Mouse (Mus musculus): ENCODE data around the gene Fam192a. TPM values are rescaled to one million over a fixed set of nuclear protein-coding genes. Genes with fewer than 3 reads are reported as not detected.

Gene Fam192a
- polyA plus RNA-seq, 1 experiment from 2014 or later = 89.6 TPM

GRCm38 (mm10) chr8:94567159-94567849, 34.5 kb downstream of the Fam192a start:
- peak; percentile 93 for ATAC-seq (ENCODE audit: low FRiP score)
- Histone ChIP-seq H3K36me3 (no peaks in the 10 kb centered on the region), H3K27ac (peak overlapping the region; percentile 69), H3K4me1 (peaks cover 20% of the 10 kb centered on the region), H3K9ac (no peak overlapping the region), H3K4me3 (no peak overlapping the region), H3K9me3 (replicated peaks) (no peaks in the 10 kb centered on the region), H3K4me2 (replicated peaks) (peak overlapping the region; percentile 24), H3K27me3 (peaks cover 3% of the 10 kb centered on the region; the same call in 1 of the 2 replicates)
- 48% methylated on average over 8 of the region's 8 CpGs for WGBS

- Histone ChIP-seq H3K27ac (peak overlapping the region; percentile 69), H3K36me3 (no peaks in the 10 kb centered on the region), H3K9ac (no peak overlapping the region), H3K4me1 (peaks cover 21% of the 10 kb centered on the region), H3K4me3 (no peak overlapping the region), H3K27me3 (peaks cover 3% of the 10 kb centered on the region; the same call in 1 of the 2 replicates), H3K4me2 (replicated peaks) (peak overlapping the region; percentile 24), H3K9me3 (replicated peaks) (no peaks in the 10 kb centered on the region)
- WGBS = 51% methylated on average over 15 of the region's 15 CpGs
- ATAC-seq (ENCODE audit: low FRiP score) = peak; percentile 60
Observed at GRCm38 (mm10) chr8:94566446-94567158, 35.2 kb downstream of the Fam192a start.

DNA sequence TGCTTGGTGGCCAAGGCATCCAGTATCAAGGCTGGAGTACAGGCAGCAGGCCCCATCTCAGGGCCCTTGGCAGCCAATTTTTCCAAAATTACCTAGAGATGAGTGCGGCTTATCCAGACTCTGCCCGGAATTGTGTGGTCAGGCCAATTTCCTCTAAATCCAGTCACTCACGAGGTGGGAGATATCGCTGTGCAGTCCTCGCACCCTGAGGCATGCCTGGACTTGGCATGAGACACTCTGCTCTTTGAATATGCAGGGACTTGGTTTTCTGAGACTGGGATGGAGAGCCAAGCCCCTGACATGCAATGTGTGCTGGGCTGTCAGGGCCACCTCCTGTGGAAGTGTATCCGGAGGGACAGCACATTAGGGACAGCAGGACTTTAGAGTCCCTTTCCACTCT, 35.8 kb downstream of the Fam192a start:
- H3K36me3 ChIP-seq = no peaks in the 10 kb centered on the region
- H3K4me2 ChIP-seq (replicated peaks) = no peak overlapping the region
- ATAC-seq (ENCODE audit: low FRiP score) = no peak
- no peak overlapping the region for H3K4me3 ChIP-seq
- H3K27ac ChIP-seq = 0 out of 2 replicates have a peak overlapping the region, but pooled peaks have one; percentile 69
- no peak overlapping the region for H3K9ac ChIP-seq
- WGBS = 81% methylated on average over 6 of the region's 6 CpGs
- H3K27me3 ChIP-seq = peaks cover 3% of the 10 kb centered on the region; the same call in 1 of the 2 replicates
- peaks cover 27% of the 10 kb centered on the region for H3K4me1 ChIP-seq
- H3K9me3 ChIP-seq (replicated peaks) = no peaks in the 10 kb centered on the region

- Histone ChIP-seq H3K9me3 (replicated peaks) (no peaks in the 10 kb centered on the region), H3K27me3 (peaks cover 6% of the 10 kb centered on the region; the same call in 1 of the 2 replicates)
- no peak for ATAC-seq (ENCODE audit: low FRiP score)
Observed at GRCm38 (mm10) chr8:94564421-94564820, 37.4 kb downstream of the Fam192a start.

DNA sequence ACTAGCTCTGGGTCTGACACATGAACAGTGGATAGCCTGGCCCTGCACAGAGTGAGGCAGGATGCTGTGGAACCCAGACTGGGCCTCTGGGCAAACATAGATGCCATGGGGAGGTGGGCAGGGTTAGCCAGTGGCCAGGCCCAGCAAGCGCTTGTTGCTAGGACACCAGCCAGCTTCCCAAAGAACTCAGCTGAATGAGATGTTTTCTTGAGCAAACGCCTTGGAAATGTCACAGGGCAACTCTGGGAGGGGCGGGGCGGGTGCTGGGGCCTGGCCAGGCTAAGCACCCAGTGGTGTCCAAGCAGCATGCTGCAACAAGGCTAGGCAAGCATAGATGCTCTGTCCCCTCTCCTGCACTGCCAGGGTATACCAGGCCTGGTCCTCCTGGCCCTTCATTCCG, 40.5 kb downstream of the Fam192a start:
- WGBS = 41% methylated on average over 5 of the region's 5 CpGs
- Histone ChIP-seq H3K4me3 (no peak overlapping the region), H3K27ac (no peak overlapping the region), H3K9me3 (replicated peaks) (no peaks in the 10 kb centered on the region), H3K9ac (no peak overlapping the region), H3K27me3 (peaks cover 6% of the 10 kb centered on the region; the same call in 1 of the 2 replicates), H3K4me2 (replicated peaks) (no peak overlapping the region), H3K36me3 (no peaks in the 10 kb centered on the region), H3K4me1 (peaks cover 11% of the 10 kb centered on the region)
- ATAC-seq (ENCODE audit: low FRiP score) = peak; percentile 86

More at GRCm38 (mm10) chr8:94564421-94564820, 37.4 kb downstream of the Fam192a start:
- no peak overlapping the region for H3K27ac ChIP-seq
- H3K4me2 ChIP-seq (replicated peaks) = no peak overlapping the region
- peaks cover 27% of the 10 kb centered on the region for H3K4me1 ChIP-seq
- H3K36me3 ChIP-seq = no peaks in the 10 kb centered on the region
- no peak overlapping the region for H3K9ac ChIP-seq
- H3K4me3 ChIP-seq = no peak overlapping the region

DNA sequence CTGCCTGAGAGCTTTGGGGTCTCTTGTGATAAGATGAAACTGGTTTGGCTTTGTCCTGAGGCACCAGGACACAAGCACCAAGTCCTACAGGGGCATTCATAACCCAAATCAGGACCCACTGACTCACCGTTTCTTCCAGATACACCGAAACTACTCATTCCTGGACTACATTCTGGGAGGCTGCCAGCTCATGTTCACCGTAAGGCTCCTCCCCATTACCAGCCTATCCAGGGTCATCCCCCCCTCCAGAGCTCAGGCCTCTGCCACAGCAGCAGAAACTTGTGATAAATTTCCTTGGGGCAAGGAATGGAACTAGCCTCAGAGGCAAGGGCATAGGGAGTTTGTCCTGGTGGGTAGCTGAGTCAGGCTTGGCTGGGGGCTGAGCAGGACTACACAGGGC, 44.5 kb downstream of the Fam192a start:
- Histone ChIP-seq H3K27ac (no peak overlapping the region), H3K9me3 (replicated peaks) (no peaks in the 10 kb centered on the region), H3K4me3 (no peak overlapping the region), H3K4me1 (peaks cover 14% of the 10 kb centered on the region), H3K36me3 (no peaks in the 10 kb centered on the region), H3K9ac (no peak overlapping the region), H3K27me3 (peaks cover 22% of the 10 kb centered on the region; the same call in 1 of the 2 replicates), H3K4me2 (replicated peaks) (no peak overlapping the region)
- 84% methylated on average over 3 of the region's 3 CpGs for whole genome bisulfite sequencing
- no peak for ATAC-seq (ENCODE audit: low FRiP score)

- Histone ChIP-seq H3K27ac (0 out of 2 replicates have a peak overlapping the region, but pooled peaks have one; percentile 5), H3K27me3 (peaks cover 26% of the 10 kb centered on the region; the same call in 1 of the 2 replicates), H3K36me3 (no peaks in the 10 kb centered on the region), H3K4me3 (no peak overlapping the region), H3K9me3 (replicated peaks) (no peaks in the 10 kb centered on the region), H3K4me2 (replicated peaks) (no peak overlapping the region), H3K4me1 (peaks cover 22% of the 10 kb centered on the region), H3K9ac (no peak overlapping the region)
- no peak for ATAC-seq (ENCODE audit: low FRiP score)
- 79% methylated on average over 2 of the region's 2 CpGs for WGBS
Observed at GRCm38 (mm10) chr8:94552696-94553095, 49.1 kb downstream of the Fam192a start.

GRCm38 (mm10) chr8:94551471-94552422, 50.0 kb downstream of the Fam192a start:
- ATAC-seq (ENCODE audit: low FRiP score) = peak; percentile 87
- H3K4me1 ChIP-seq = peaks cover 22% of the 10 kb centered on the region
- no peaks in the 10 kb centered on the region for H3K9me3 ChIP-seq (replicated peaks)
- H3K27ac ChIP-seq = peak overlapping the region; percentile 66
- peak overlapping the region; percentile 27; the same call in 1 of the 2 replicates for H3K9ac ChIP-seq
- WGBS = 32% methylated on average over 16 of the region's 17 CpGs
- no peak overlapping the region for H3K4me3 ChIP-seq
- H3K4me2 ChIP-seq (replicated peaks) = 0 out of 2 replicates have a peak overlapping the region, but pooled peaks have one; percentile 16
- no peaks in the 10 kb centered on the region for H3K36me3 ChIP-seq
- peaks cover 26% of the 10 kb centered on the region; the same call in 1 of the 2 replicates for H3K27me3 ChIP-seq

GRCm38 (mm10) chr8:94549998-94550397, 51.8 kb downstream of the Fam192a start:
- no peak for ATAC-seq (ENCODE audit: low FRiP score)
- Histone ChIP-seq H3K4me2 (replicated peaks) (no peak overlapping the region), H3K4me3 (no peak overlapping the region), H3K9me3 (replicated peaks) (no peaks in the 10 kb centered on the region), H3K36me3 (no peaks in the 10 kb centered on the region), H3K27ac (no peak overlapping the region), H3K27me3 (peaks cover 22% of the 10 kb centered on the region; the same call in 1 of the 2 replicates), H3K9ac (no peak overlapping the region), H3K4me1 (peaks cover 22% of the 10 kb centered on the region)
- 90% methylated on average over 5 of the region's 5 CpGs for WGBS

- H3K27ac ChIP-seq = no peak overlapping the region
- no peaks in the 10 kb centered on the region for H3K9me3 ChIP-seq (replicated peaks)
- H3K36me3 ChIP-seq = no peaks in the 10 kb centered on the region
- ATAC-seq (ENCODE audit: low FRiP score) = no peak
- H3K4me2 ChIP-seq (replicated peaks) = no peak overlapping the region
- H3K4me1 ChIP-seq = peaks cover 22% of the 10 kb centered on the region
- H3K4me3 ChIP-seq = no peak overlapping the region
- H3K9ac ChIP-seq = no peak overlapping the region
- H3K27me3 ChIP-seq = peaks cover 17% of the 10 kb centered on the region; the same call in 1 of the 2 replicates
- WGBS = 66% methylated on average over 5 of the region's 5 CpGs
Observed at GRCm38 (mm10) chr8:94549482-94549881, 52.3 kb downstream of the Fam192a start.

- H3K9me3 ChIP-seq (replicated peaks) = no peaks in the 10 kb centered on the region
- peaks cover 16% of the 10 kb centered on the region; the same call in 1 of the 2 replicates for H3K27me3 ChIP-seq
- H3K4me2 ChIP-seq (replicated peaks) = no peak overlapping the region
- no peak for ATAC-seq (ENCODE audit: low FRiP score)
- H3K36me3 ChIP-seq = no peaks in the 10 kb centered on the region
- no peak overlapping the region for H3K4me3 ChIP-seq
- H3K4me1 ChIP-seq = peaks cover 22% of the 10 kb centered on the region
- no peak overlapping the region for H3K9ac ChIP-seq
- 67% methylated on average over 5 of the region's 5 CpGs for WGBS
- H3K27ac ChIP-seq = no peak overlapping the region
Observed at GRCm38 (mm10) chr8:94549041-94549440, 52.8 kb downstream of the Fam192a start.

Data from hindbrain, embryonic 12.5 days (tissue).